Mouse (Mus musculus) kidney, postnatal 0 days (tissue): ENCODE measurements around the gene Sdcbp2. TPM values are rescaled to one million over a fixed set of nuclear protein-coding genes. Genes with fewer than 3 reads are reported as not detected.

ENCODE experiments used
- ATAC-seq: fragments of 200-750 bp; cut with Nextera tagmentation; replicated peaks from 2 replicates; pipeline ENCODE4 v1.8.0; 2017; ENCODE audit warnings: low read depth, moderate number of reproducible peaks, moderate TSS enrichment, moderate library complexity; ENCODE audit not compliant: low FRiP score
- DNase-seq: peaks from one replicate; pipeline ENCODE4 v3.0.0-alpha.2; 2016; ENCODE audit warnings: low spot score
- H3K27ac ChIP-seq: fragments of 300-500 bp; sonication (generic); 2 replicates; pipeline ENCODE4 v1.5.1; 2014; ENCODE audit warnings: mild to moderate bottlenecking
- H3K27me3 ChIP-seq: fragments of 300-500 bp; sonication (generic); 2 replicates; pipeline ENCODE4 v1.6.1; 2014; ENCODE audit warnings: low read length, mixed read lengths; ENCODE audit not compliant: insufficient read depth
- H3K36me3 ChIP-seq: fragments of 300-500 bp; sonication (generic); 2 replicates; pipeline ENCODE4 v1.6.1; 2014; ENCODE audit warnings: low read length, mixed read lengths; ENCODE audit not compliant: insufficient read depth
- H3K4me1 ChIP-seq: fragments of 300-500 bp; sonication (generic); replicated peaks from 2 replicates; pipeline ENCODE4 v1.6.1; 2014; ENCODE audit warnings: antibody characterized with exemption, low read length, mixed read lengths; ENCODE audit not compliant: insufficient read depth
- H3K4me2 ChIP-seq: fragments of 300-500 bp; sonication (generic); 2 replicates; pipeline ENCODE4 v1.6.1; 2014; ENCODE audit warnings: mild to moderate bottlenecking, low read length, moderate library complexity, mixed read lengths
- H3K4me3 ChIP-seq: fragments of 300-500 bp; sonication (generic); replicated peaks from 2 replicates; pipeline ENCODE4 v1.5.1; 2014; ENCODE audit warnings: low read depth, low read length
- H3K9ac ChIP-seq: fragments of 300-500 bp; sonication (generic); 2 replicates; pipeline ENCODE4 v1.6.1; 2014; ENCODE audit warnings: low read depth, low read length
- H3K9me3 ChIP-seq: fragments of 300-500 bp; sonication (generic); replicated peaks from 2 replicates; pipeline ENCODE4 v1.6.1; 2016; ENCODE audit warnings: low read length, inconsistent platforms, mixed read lengths
- CTCF ChIP-seq: IDR thresholded peaks from 2 replicates; pipeline ENCODE4 v1.5.1; 2016; ENCODE audit warnings: antibody characterized with exemption, low read depth, mild to moderate bottlenecking, moderate library complexity
- WGBS: fragments of 180-500 bp; shearing (Covaris S2); extraction: QIAGEN DNeasy Blood & Tissue Kit; methylation state at CpG from one replicate; pipeline ENCODE4 v1.1.7; 2014; 5-methylcytosine and 5-hydroxymethylcytosine counted together
- polyA plus RNA-seq: library from polyadenylated mRNA; unstranded; fragments of >200 nt; fragmentation: Nextera tagmentation; extraction: Ambion mirVana; gene quantifications from 2 replicates; pipeline ENCODE4 v1.2.1, GENCODE M21; 2015

Gene Sdcbp2
- polyA plus RNA-seq, 1 experiment from 2014 or later: 1.9 TPM

- Histone ChIP-seq H3K36me3 (no peaks in the 10 kb centered on the region), H3K4me2 (no peak overlapping the region), H3K27ac (no peak overlapping the region), H3K4me3 (no peak overlapping the region), H3K4me1 (0 out of 2 replicates have a peak, but pooled peaks cover 3% of the 10 kb centered on the region), H3K27me3 (no peaks in the 10 kb centered on the region), H3K9ac (no peak overlapping the region), H3K9me3 (no peaks in the 10 kb centered on the region)
- no peak for DNase-seq
- 85% methylated on average over 6 of the region's 6 CpGs for WGBS
- no peak for ATAC-seq
- TF ChIP-seq CTCF: no peak
Observed at GRCm38 (mm10) chr2:151533632-151534031, 38.8 kb upstream of the Sdcbp2 start.

GRCm38 (mm10) chr2:151535961-151536617 lies 36.3 kb upstream of the Sdcbp2 start:
- WGBS: 55% methylated on average over 1 of the region's 1 CpGs
- TF ChIP-seq CTCF: no peak
- ATAC-seq: peak; percentile 50; the same call in 1 of the 2 replicates
- Histone ChIP-seq H3K27me3 (no peaks in the 10 kb centered on the region), H3K36me3 (no peaks in the 10 kb centered on the region), H3K9ac (no peak overlapping the region), H3K4me2 (peak overlapping the region; percentile 15; the same call in 1 of the 2 replicates), H3K9me3 (no peaks in the 10 kb centered on the region), H3K4me1 (0 out of 2 replicates have a peak, but pooled peaks cover 3% of the 10 kb centered on the region), H3K27ac (peak overlapping the region; percentile 81), H3K4me3 (no peak overlapping the region)
- DNase-seq: peak; percentile 67

DNA sequence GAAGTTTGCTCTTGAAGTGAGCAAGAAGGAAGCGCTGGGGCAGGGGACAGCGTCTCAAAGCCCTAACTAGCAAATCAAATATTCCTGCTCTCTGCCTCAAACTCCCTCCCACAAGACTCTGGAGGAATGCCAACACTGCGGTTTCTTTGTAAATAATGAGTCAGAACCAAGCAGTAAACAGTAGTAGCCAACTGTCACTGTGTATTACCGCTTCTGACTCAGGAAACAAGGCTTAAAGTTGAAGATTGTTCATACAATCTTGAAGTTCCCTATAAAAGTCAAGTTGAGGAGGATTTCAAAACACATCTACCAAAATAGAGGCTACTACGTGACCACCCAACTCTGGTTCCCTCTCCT lies 35.8 kb upstream of the Sdcbp2 start:
- 32% methylated on average over 5 of the region's 5 CpGs for WGBS
- H3K4me2 ChIP-seq: peak overlapping the region; percentile 15; the same call in 1 of the 2 replicates

GRCm38 (mm10) chr2:151538646-151539045 lies 33.8 kb upstream of the Sdcbp2 start:
- Histone ChIP-seq H3K27me3 (no peaks in the 10 kb centered on the region), H3K4me1 (peaks cover 14% of the 10 kb centered on the region), H3K9me3 (no peaks in the 10 kb centered on the region), H3K9ac (no peak overlapping the region), H3K36me3 (no peaks in the 10 kb centered on the region), H3K27ac (no peak overlapping the region), H3K4me2 (no peak overlapping the region), H3K4me3 (no peak overlapping the region)
- ATAC-seq (no peak), DNase-seq (no peak)
- WGBS: 60% methylated on average over 4 of the region's 4 CpGs
- TF ChIP-seq CTCF: no peak

More for the DNA sequence above, 35.8 kb upstream of the Sdcbp2 start:
- H3K9ac ChIP-seq: no peak overlapping the region
- no peaks in the 10 kb centered on the region for H3K9me3 ChIP-seq
- peaks cover 6% of the 10 kb centered on the region for H3K4me1 ChIP-seq
- ATAC-seq: peak; percentile 37; the same call in 1 of the 2 replicates
- H3K4me3 ChIP-seq: no peak overlapping the region
- no peaks in the 10 kb centered on the region for H3K36me3 ChIP-seq
- no peaks in the 10 kb centered on the region for H3K27me3 ChIP-seq
- peak overlapping the region; percentile 81 for H3K27ac ChIP-seq
- TF ChIP-seq CTCF: no peak
- DNase-seq: peak; percentile 87

DNA sequence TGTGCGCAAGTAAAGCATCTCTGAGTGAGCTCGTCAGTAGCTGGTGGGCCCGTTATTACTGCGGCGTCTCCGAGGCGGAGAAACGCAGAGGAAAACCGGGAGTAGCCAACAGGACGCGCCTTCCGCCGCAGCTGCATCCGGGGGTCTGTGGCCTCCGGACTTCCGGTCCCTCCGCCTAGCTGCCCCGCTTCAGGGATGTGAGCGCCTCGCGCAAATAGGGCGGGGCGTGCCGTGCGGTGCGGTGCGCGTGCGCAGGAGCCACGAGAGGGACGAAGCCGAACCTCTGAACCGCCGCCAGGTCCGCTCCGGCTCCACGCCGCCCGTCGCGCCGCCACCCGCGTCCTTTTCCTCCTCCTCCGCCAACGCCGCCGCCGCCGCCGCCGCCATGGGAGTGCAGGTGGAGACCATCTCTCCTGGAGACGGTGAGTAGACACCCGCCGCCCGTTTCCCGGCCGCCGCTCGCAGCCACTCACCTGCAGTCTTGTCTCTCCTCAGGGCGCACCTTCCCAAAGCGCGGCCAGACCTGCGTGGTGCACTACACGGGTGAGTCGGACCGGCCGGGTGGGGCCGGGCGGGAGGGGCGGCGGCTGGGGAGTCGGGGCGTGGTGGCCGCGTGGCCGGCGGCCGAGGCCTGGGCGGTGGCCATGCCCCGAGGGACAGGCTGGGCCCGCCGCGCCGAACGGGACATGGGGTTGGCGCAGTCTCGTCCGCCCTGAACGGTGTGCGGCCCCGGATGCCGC lies 29.9 kb upstream of the Sdcbp2 start, which contains the start of gene Fkbp1a:
Gene Fkbp1a, plus strand, starts transcription at position 161 of the 740 bp plus-strand sequence.
- Histone ChIP-seq H3K36me3 (no peaks in the 10 kb centered on the region), H3K4me1 (peaks cover 31% of the 10 kb centered on the region), H3K9ac (peak within 1 kb of the TSS; percentile 77), H3K4me2 (peak within 1 kb of the TSS; percentile 92), H3K27me3 (no peaks in the 10 kb centered on the region), H3K4me3 (peak within 1 kb of the TSS; percentile 66), H3K27ac (peak within 1 kb of the TSS; percentile 88), H3K9me3 (no peaks in the 10 kb centered on the region)
- TF ChIP-seq CTCF: peak; percentile 32
- peak; percentile 97 for DNase-seq
- peak; percentile 97 for ATAC-seq
- under 1% methylated on average over 83 of the region's 93 CpGs for WGBS

- peak overlapping the region; percentile 88 for H3K27ac ChIP-seq
- peak overlapping the region; percentile 77 for H3K9ac ChIP-seq
- H3K27me3 ChIP-seq: no peaks in the 10 kb centered on the region
- peaks cover 31% of the 10 kb centered on the region for H3K4me1 ChIP-seq
- DNase-seq (peak; percentile 85), ATAC-seq (peak; percentile 6; the same call in 1 of the 2 replicates)
- no peak for TF ChIP-seq CTCF
- H3K36me3 ChIP-seq: 0 out of 2 replicates have a peak, but pooled peaks cover 4% of the 10 kb centered on the region
- peak overlapping the region; percentile 92 for H3K4me2 ChIP-seq
- H3K4me3 ChIP-seq: peak overlapping the region; percentile 66
- H3K9me3 ChIP-seq: no peaks in the 10 kb centered on the region
- WGBS: under 1% methylated on average over 21 of the region's 21 CpGs
Observed at GRCm38 (mm10) chr2:151543063-151543895, 29.1 kb upstream of the Sdcbp2 start.
